Mouse (Mus musculus): Measurements from ENCODE around the gene Adgre5.

The Adgre5 gene

GRCm38 (mm10) chr8:83740976-83741741 lies at the start of gene Adgre5:
Adgre5 (minus strand) TSS chr8:83741326.
- in situ Hi-C loops (cut with MboI, MseI) = no loop called here

- in situ Hi-C loops (cut with MboI, MseI) = no loop called here
Observed at GRCm38 (mm10) chr8:83789826-83790225, 48.7 kb upstream of the Adgre5 start.

- in situ Hi-C loops (cut with MboI, MseI) = no loop called here
Observed at GRCm38 (mm10) chr8:83785046-83785445, 43.9 kb upstream of the Adgre5 start.

GRCm38 (mm10) chr8:83782832-83783558 lies 41.9 kb upstream of the Adgre5 start:
- in situ Hi-C loops (cut with MboI, MseI) = loop anchor here (5.0 kb wide), 1 partner anchor 114 kb away; no protein-coding TSS in a partner anchor

- in situ Hi-C loops (cut with MboI, MseI) = loop anchor here (5.0 kb wide), 1 partner anchor 118 kb away; no protein-coding TSS in a partner anchor
Observed at GRCm38 (mm10) chr8:83779610-83780009, 38.5 kb upstream of the Adgre5 start.

- in situ Hi-C loops (cut with MboI, MseI) = no loop called here
Observed at GRCm38 (mm10) chr8:83778051-83778450, 36.9 kb upstream of the Adgre5 start.

GRCm38 (mm10) chr8:83776632-83777031 lies 35.5 kb upstream of the Adgre5 start:
- in situ Hi-C loops (cut with MboI, MseI) = no loop called here

- in situ Hi-C loops (cut with MboI, MseI) = no loop called here
Observed at GRCm38 (mm10) chr8:83774221-83774620, 33.1 kb upstream of the Adgre5 start.

- in situ Hi-C loops (cut with MboI, MseI) = no loop called here
Observed at GRCm38 (mm10) chr8:83773452-83773846, 32.3 kb upstream of the Adgre5 start.

GRCm38 (mm10) chr8:83772701-83773451 lies 31.8 kb upstream of the Adgre5 start:
- in situ Hi-C loops (cut with MboI, MseI) = no loop called here

GRCm38 (mm10) chr8:83771791-83772190 lies 30.7 kb upstream of the Adgre5 start:
- in situ Hi-C loops (cut with MboI, MseI) = no loop called here

GRCm38 (mm10) chr8:83770669-83771068 lies 29.5 kb upstream of the Adgre5 start:
- in situ Hi-C loops (cut with MboI, MseI) = no loop called here

- in situ Hi-C loops (cut with MboI, MseI) = no loop called here
Observed at GRCm38 (mm10) chr8:83769720-83770119, 28.6 kb upstream of the Adgre5 start.

- in situ Hi-C loops (cut with MboI, MseI) = no loop called here
Observed at GRCm38 (mm10) chr8:83768526-83768925, 27.4 kb upstream of the Adgre5 start.

GRCm38 (mm10) chr8:83767442-83767841 lies 26.3 kb upstream of the Adgre5 start:
- in situ Hi-C loops (cut with MboI, MseI) = no loop called here

- in situ Hi-C loops (cut with MboI, MseI) = no loop called here
Observed at GRCm38 (mm10) chr8:83765663-83766062, 24.5 kb upstream of the Adgre5 start.

GRCm38 (mm10) chr8:83764717-83765116 lies 23.6 kb upstream of the Adgre5 start:
- in situ Hi-C loops (cut with MboI, MseI) = no loop called here

GRCm38 (mm10) chr8:83764116-83764515 lies 23.0 kb upstream of the Adgre5 start:
- in situ Hi-C loops (cut with MboI, MseI) = no loop called here

- in situ Hi-C loops (cut with MboI, MseI) = no loop called here
Observed at GRCm38 (mm10) chr8:83759231-83759759, 18.2 kb upstream of the Adgre5 start.

GRCm38 (mm10) chr8:83758298-83758697 lies 17.2 kb upstream of the Adgre5 start:
- in situ Hi-C loops (cut with MboI, MseI) = no loop called here

- in situ Hi-C loops (cut with MboI, MseI) = no loop called here
Observed at GRCm38 (mm10) chr8:83757084-83757607, 16.0 kb upstream of the Adgre5 start.

GRCm38 (mm10) chr8:83756273-83756672 lies 15.1 kb upstream of the Adgre5 start:
- in situ Hi-C loops (cut with MboI, MseI) = no loop called here
